Mouse (Mus musculus): ENCODE measurements around the gene Scaf4. TPM values are rescaled to one million over a fixed set of nuclear protein-coding genes. Genes with fewer than 3 reads are reported as not detected.

The Scaf4 gene
- polyA plus RNA-seq, 1 experiment, result 127 TPM

DNA sequence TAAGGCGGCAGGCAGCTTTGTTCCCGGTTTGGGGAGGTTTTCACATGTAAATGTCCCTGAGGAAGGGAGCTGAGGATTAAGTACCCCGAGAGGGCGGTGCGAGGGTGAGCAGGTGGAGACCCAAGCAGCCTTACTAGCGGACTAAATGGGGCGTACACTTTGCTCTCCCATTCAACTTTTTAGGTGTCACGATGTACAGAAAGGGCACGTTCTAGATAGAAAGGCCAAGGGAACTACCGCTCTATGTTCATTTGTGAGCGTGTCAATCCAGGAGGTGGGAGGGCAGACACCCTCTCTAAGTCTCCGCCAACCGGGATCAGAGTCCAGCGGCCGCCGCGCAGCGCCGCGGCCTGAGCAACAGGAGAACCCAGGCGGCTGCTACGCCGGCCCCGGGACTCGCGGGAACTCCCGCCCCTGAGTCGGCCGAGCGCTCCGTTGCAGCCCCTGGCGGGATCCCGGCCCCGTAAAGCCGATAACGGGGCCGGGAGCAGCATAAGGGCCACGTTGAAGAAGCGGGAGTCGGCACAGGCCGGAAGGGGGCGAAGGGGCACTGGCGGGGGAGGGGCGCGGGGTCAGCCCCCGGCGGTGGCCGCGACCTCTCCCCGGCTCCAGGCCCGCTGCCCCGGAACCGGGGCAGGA, 918 bp downstream of the Scaf4 start:
- Histone ChIP-seq H3K4me1 (ENCODE audit: control insufficient read depth, insufficient read depth, low read length) (peaks cover 2% of the 10 kb centered on the region), H3K4me3 (ENCODE audit: low read depth, low read length) (peak overlapping the region; percentile 80)
- TF ChIP-seq EP300 (IDR thresholded peaks at IDR 0.05; ENCODE audit: insufficient read depth, low read depth, low read length) (no peak), POLR2A (IDR thresholded peaks at IDR 0.05; ENCODE audit: insufficient read depth, low read length) (no peak), CTCF (IDR thresholded peaks at IDR 0.05; ENCODE audit: low read depth, low read length) (no peak)

DNA sequence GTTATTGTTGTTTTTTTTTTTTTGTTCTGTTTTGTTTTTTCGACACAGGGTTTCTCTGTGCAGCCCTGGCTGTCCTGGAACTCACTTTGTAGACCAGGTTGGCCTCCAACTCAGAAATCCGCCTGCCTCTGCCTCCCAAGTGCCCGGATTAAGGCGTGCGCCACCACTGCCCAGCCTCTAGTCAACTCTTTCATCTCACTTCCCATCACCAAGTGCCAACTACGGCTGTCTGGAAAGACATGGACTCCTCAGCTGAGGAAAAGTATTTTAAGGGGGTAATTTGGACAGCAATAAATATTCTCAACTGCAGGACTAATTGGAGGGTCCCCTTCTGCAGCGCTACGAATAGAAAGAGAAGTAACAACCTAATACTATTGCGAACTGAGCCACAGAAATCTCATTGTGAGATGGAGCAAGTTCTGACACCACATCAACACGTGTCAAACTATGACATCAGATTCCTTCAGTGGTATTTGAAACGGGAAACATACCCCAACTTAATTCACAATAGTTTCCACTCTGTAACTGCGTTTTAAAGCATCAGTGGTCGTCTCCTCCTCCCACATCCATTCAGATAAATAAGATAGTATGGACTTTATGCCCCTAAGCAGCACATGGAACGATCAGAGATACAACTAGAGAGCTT, 1.6 kb downstream of the Scaf4 start:
- H3K36me3 ChIP-seq (ENCODE audit: control insufficient read depth, insufficient read depth, low read length, poor library complexity, severe bottlenecking), result 0 out of 2 replicates have a peak, but pooled peaks cover 2% of the 10 kb centered on the region
- H3K9me3 ChIP-seq (replicated peaks; ENCODE audit: control insufficient read depth, insufficient read depth, low read length, poor library complexity, severe bottlenecking), result no peaks in the 10 kb centered on the region
- H3K4me3 ChIP-seq (ENCODE audit: low read depth, low read length), result peak overlapping the region; percentile 80
- H3K27me3 ChIP-seq (ENCODE audit: control insufficient read depth, insufficient read depth, low read length, poor library complexity, severe bottlenecking), result no peaks in the 10 kb centered on the region
- peak overlapping the region; percentile 29 for H3K27ac ChIP-seq (ENCODE audit: insufficient read depth, low read length)
- peaks cover 2% of the 10 kb centered on the region for H3K4me1 ChIP-seq (ENCODE audit: control insufficient read depth, insufficient read depth, low read length)
- no peak for TF ChIP-seq EP300 (IDR thresholded peaks at IDR 0.05; ENCODE audit: insufficient read depth, low read depth, low read length)
- no peak for TF ChIP-seq CTCF (IDR thresholded peaks at IDR 0.05; ENCODE audit: low read depth, low read length)
- no peak for TF ChIP-seq POLR2A (IDR thresholded peaks at IDR 0.05; ENCODE audit: insufficient read depth, low read length)
- H3K9ac ChIP-seq (ENCODE audit: low read depth, poor library complexity, severe bottlenecking), result peak overlapping the region; percentile 99

More for the DNA sequence above, 918 bp downstream of the Scaf4 start:
- Histone ChIP-seq H3K36me3 (ENCODE audit: control insufficient read depth, insufficient read depth, low read length, poor library complexity, severe bottlenecking) (0 out of 2 replicates have a peak, but pooled peaks cover 2% of the 10 kb centered on the region), H3K9ac (ENCODE audit: low read depth, poor library complexity, severe bottlenecking) (peak overlapping the region; percentile 99), H3K27ac (ENCODE audit: insufficient read depth, low read length) (peak overlapping the region; percentile 39; the same call in 1 of the 2 replicates), H3K9me3 (replicated peaks; ENCODE audit: control insufficient read depth, insufficient read depth, low read length, poor library complexity, severe bottlenecking) (no peaks in the 10 kb centered on the region), H3K27me3 (ENCODE audit: control insufficient read depth, insufficient read depth, low read length, poor library complexity, severe bottlenecking) (no peaks in the 10 kb centered on the region)

DNA sequence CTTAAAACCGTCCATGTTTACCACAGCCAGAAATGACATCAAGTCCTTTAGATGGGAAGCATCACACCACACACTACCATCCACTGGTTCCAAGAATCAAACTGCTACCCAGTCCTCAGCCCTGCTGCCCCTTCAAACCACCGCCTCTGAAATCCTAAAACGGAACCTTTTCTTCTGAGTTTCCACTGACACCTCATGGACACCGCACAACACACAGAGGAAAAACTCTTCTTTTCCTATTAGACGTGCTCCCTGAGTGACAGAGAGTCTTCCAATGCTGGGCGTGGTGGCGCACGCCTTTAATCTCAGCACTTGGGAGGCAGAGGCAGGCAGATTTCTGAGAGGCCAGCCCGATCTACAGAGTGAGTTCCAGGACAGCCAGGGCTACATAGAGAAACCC, 2.9 kb downstream of the Scaf4 start:
- H3K4me3 ChIP-seq (ENCODE audit: low read depth, low read length), result no peak overlapping the region
- H3K27ac ChIP-seq (ENCODE audit: insufficient read depth, low read length), result no peak overlapping the region
- no peaks in the 10 kb centered on the region for H3K27me3 ChIP-seq (ENCODE audit: control insufficient read depth, insufficient read depth, low read length, poor library complexity, severe bottlenecking)
- TF ChIP-seq CTCF (IDR thresholded peaks at IDR 0.05; ENCODE audit: low read depth, low read length) (no peak), POLR2A (IDR thresholded peaks at IDR 0.05; ENCODE audit: insufficient read depth, low read length) (no peak), EP300 (IDR thresholded peaks at IDR 0.05; ENCODE audit: insufficient read depth, low read depth, low read length) (no peak)
- no peak overlapping the region for H3K9ac ChIP-seq (ENCODE audit: low read depth, poor library complexity, severe bottlenecking)
- H3K4me1 ChIP-seq (ENCODE audit: control insufficient read depth, insufficient read depth, low read length), result peaks cover 2% of the 10 kb centered on the region
- H3K36me3 ChIP-seq (ENCODE audit: control insufficient read depth, insufficient read depth, low read length, poor library complexity, severe bottlenecking), result 0 out of 2 replicates have a peak, but pooled peaks cover 2% of the 10 kb centered on the region
- H3K9me3 ChIP-seq (replicated peaks; ENCODE audit: control insufficient read depth, insufficient read depth, low read length, poor library complexity, severe bottlenecking), result no peaks in the 10 kb centered on the region

DNA sequence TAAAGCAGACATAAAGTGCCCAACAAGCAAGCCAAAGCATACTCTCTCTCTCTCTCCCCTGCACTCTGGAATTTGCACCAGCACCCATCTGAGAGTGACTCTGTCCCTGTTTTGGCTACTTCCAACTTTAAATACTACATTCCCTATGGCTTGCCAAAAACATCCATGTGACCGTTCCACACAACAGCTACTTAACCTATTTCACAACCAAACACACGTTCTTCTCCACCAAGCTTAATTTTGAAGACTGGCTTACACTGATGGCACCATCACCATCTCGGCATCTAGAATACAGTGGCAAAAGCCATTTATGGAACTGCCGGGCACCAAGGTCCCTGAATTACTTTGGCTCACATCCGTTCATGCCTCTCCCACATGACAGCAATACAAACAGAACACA, 3.3 kb downstream of the Scaf4 start:
- Histone ChIP-seq H3K4me1 (ENCODE audit: control insufficient read depth, insufficient read depth, low read length) (peaks cover 2% of the 10 kb centered on the region), H3K9me3 (replicated peaks; ENCODE audit: control insufficient read depth, insufficient read depth, low read length, poor library complexity, severe bottlenecking) (no peaks in the 10 kb centered on the region), H3K9ac (ENCODE audit: low read depth, poor library complexity, severe bottlenecking) (no peak overlapping the region), H3K4me3 (ENCODE audit: low read depth, low read length) (no peak overlapping the region), H3K27ac (ENCODE audit: insufficient read depth, low read length) (no peak overlapping the region), H3K27me3 (ENCODE audit: control insufficient read depth, insufficient read depth, low read length, poor library complexity, severe bottlenecking) (no peaks in the 10 kb centered on the region), H3K36me3 (ENCODE audit: control insufficient read depth, insufficient read depth, low read length, poor library complexity, severe bottlenecking) (0 out of 2 replicates have a peak, but pooled peaks cover 2% of the 10 kb centered on the region)
- TF ChIP-seq CTCF (IDR thresholded peaks at IDR 0.05; ENCODE audit: low read depth, low read length) (no peak), POLR2A (IDR thresholded peaks at IDR 0.05; ENCODE audit: insufficient read depth, low read length) (no peak), EP300 (IDR thresholded peaks at IDR 0.05; ENCODE audit: insufficient read depth, low read depth, low read length) (no peak)

DNA sequence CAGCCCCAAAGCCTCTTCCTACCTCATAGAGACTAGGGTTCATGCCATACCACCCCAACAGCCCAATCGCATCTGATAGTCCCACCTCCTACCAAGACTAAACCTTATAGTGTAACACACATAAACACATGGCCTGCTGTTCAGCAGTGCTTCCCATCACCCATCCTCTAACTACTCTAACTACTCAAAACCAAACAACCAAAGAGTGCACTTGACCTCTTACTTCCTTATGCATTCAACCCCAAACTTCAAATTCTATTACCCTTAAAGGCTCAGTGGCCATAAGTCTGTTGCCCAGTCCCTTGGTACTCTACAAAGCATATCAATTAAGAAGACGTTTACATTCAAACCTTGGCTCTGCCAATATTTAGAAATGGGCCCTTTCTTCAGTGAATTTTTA, 3.8 kb downstream of the Scaf4 start:
- 0 out of 2 replicates have a peak, but pooled peaks cover 2% of the 10 kb centered on the region for H3K36me3 ChIP-seq (ENCODE audit: control insufficient read depth, insufficient read depth, low read length, poor library complexity, severe bottlenecking)
- H3K4me1 ChIP-seq (ENCODE audit: control insufficient read depth, insufficient read depth, low read length), result peaks cover under 1% of the 10 kb centered on the region
- TF ChIP-seq EP300 (IDR thresholded peaks at IDR 0.05; ENCODE audit: insufficient read depth, low read depth, low read length) (no peak), CTCF (IDR thresholded peaks at IDR 0.05; ENCODE audit: low read depth, low read length) (no peak), POLR2A (IDR thresholded peaks at IDR 0.05; ENCODE audit: insufficient read depth, low read length) (no peak)
- no peak overlapping the region for H3K4me3 ChIP-seq (ENCODE audit: low read depth, low read length)
- H3K9me3 ChIP-seq (replicated peaks; ENCODE audit: control insufficient read depth, insufficient read depth, low read length, poor library complexity, severe bottlenecking), result no peaks in the 10 kb centered on the region
- no peak overlapping the region for H3K27ac ChIP-seq (ENCODE audit: insufficient read depth, low read length)
- H3K9ac ChIP-seq (ENCODE audit: low read depth, poor library complexity, severe bottlenecking), result no peak overlapping the region
- no peaks in the 10 kb centered on the region for H3K27me3 ChIP-seq (ENCODE audit: control insufficient read depth, insufficient read depth, low read length, poor library complexity, severe bottlenecking)

DNA sequence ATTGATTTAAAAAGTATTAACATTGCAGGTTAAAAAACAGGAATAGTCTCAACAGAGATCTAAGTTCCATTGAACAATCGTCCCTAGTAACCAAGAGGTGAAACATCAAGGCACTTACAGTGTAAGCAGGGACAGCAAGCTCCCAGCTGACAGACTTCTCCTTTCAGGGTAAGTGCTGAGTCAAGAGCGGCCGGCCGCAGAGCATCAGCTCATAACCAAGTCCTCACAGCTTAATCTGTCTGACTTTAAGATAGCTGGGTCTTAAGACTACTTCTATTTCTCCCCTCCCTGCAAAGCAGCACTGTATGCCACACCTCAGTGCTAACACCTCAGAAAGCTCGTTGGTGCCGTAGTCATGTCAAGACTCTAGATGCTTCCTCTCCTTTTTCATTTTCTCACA, 5.2 kb downstream of the Scaf4 start:
- no peaks in the 10 kb centered on the region for H3K27me3 ChIP-seq (ENCODE audit: control insufficient read depth, insufficient read depth, low read length, poor library complexity, severe bottlenecking)

More for the DNA sequence above, 5.2 kb downstream of the Scaf4 start:
- TF ChIP-seq EP300 (IDR thresholded peaks at IDR 0.05; ENCODE audit: insufficient read depth, low read depth, low read length) (no peak), POLR2A (IDR thresholded peaks at IDR 0.05; ENCODE audit: insufficient read depth, low read length) (no peak), CTCF (IDR thresholded peaks at IDR 0.05; ENCODE audit: low read depth, low read length) (no peak)
- Histone ChIP-seq H3K9ac (ENCODE audit: low read depth, poor library complexity, severe bottlenecking) (no peak overlapping the region), H3K9me3 (replicated peaks; ENCODE audit: control insufficient read depth, insufficient read depth, low read length, poor library complexity, severe bottlenecking) (no peaks in the 10 kb centered on the region), H3K27ac (ENCODE audit: insufficient read depth, low read length) (no peak overlapping the region), H3K4me1 (ENCODE audit: control insufficient read depth, insufficient read depth, low read length) (no peaks in the 10 kb centered on the region), H3K36me3 (ENCODE audit: control insufficient read depth, insufficient read depth, low read length, poor library complexity, severe bottlenecking) (0 out of 2 replicates have a peak, but pooled peaks cover 2% of the 10 kb centered on the region), H3K4me3 (ENCODE audit: low read depth, low read length) (no peak overlapping the region)

All from ES-Bruce4 (cell line).